In genomic region chr10:96479786-96480185, GRCm38 (mm10) we compare ENCODE assay signal across 12 mouse cellular contexts.
DNase-seq lines count a peak whose midpoint lies in the region; ATAC-seq lines count a peak whose summit lies in the region.
"Had no signal": no experiment of that assay in that cellular context is flagged by ENCODE, and none has a peak within 500 bp of the region (broad histone marks: within the 10 kb centered on the region; RNA-seq: fewer than 3 reads in every experiment).

No protein-coding gene starts in this region.

- 0 out of 2 replicates have a peak overlapping the region, but pooled peaks have one; percentile 2 for H3K4me2 ChIP-seq in heart, embryonic 15.5 days

- no peak for DNase-seq in heart, postnatal 4 days
- peak; percentile 5 to 13 for DNase-seq in right cerebral cortex, adult 2 months (ENCODE audit: low spot score in 2 of 2)
- no peak for DNase-seq in right cerebral cortex, postnatal 36 days (ENCODE audit: low spot score in 2 of 2)
- DNase-seq in limb, embryonic 10.5 days (ENCODE audit: low spot score): no peak
- DNase-seq in Muller cell, postnatal 12 days (ENCODE audit: inconsistent ontology term): no peak
- no peak for DNase-seq in heart, adult 8-10 months (ENCODE audit: low spot score)
- DNase-seq in heart, postnatal 25 days (ENCODE audit: low spot score): no peak
- DNase-seq: adrenal gland, postnatal 10 days; kidney, adult 18-20 months; thymus, adult 18-20 months had no signal

- no peak overlapping the region for H3K9ac ChIP-seq in heart, embryonic 15.5 days

- H3K36me3 ChIP-seq in heart, embryonic 15.5 days: no peaks in the 10 kb centered on the region
- no peaks in the 10 kb centered on the region for H3K36me3 ChIP-seq in limb, embryonic 10.5 days

- intact Hi-C loops in heart, postnatal 25 days (cut with DNase I): no loop called here

- H3K9me3 ChIP-seq in heart, embryonic 15.5 days (replicated peaks): no peaks in the 10 kb centered on the region
- H3K9me3 ChIP-seq in limb, embryonic 10.5 days (replicated peaks): no peaks in the 10 kb centered on the region

- 75% methylated on average over 8 of the region's 8 CpGs for WGBS in heart, embryonic 15.5 days
- 53% methylated on average over 8 of the region's 8 CpGs for WGBS in limb, embryonic 10.5 days

- H3K4me1 ChIP-seq in heart, embryonic 15.5 days (replicated peaks): no peaks in the 10 kb centered on the region
- H3K4me1 ChIP-seq in limb, embryonic 10.5 days: peaks cover 23% of the 10 kb centered on the region

- ATAC-seq in heart, embryonic 15.5 days (replicated peaks; ENCODE audit: insufficient number of reproducible peaks, insufficient read depth, low FRiP score, low read depth): no peak
- ATAC-seq: Patski had no signal

- no peaks in the 10 kb centered on the region for H3K27me3 ChIP-seq in heart, embryonic 15.5 days
- H3K27me3 ChIP-seq in limb, embryonic 10.5 days (ENCODE audit: low read depth, poor library complexity, severe bottlenecking): no peaks in the 10 kb centered on the region

- H3K4me3 ChIP-seq in heart, embryonic 15.5 days: no peak overlapping the region
- H3K4me3 ChIP-seq in limb, embryonic 10.5 days: no peak overlapping the region

- H3K27ac ChIP-seq in heart, embryonic 15.5 days: no peak overlapping the region
- peak overlapping the region; percentile 62 for H3K27ac ChIP-seq in limb, embryonic 10.5 days

Comparison
In these comparisons a context has a peak if more than half of its experiments do, and no peak if none do; other contexts are left out.
1. DNase-seq: peak in right cerebral cortex, adult 2 months (2 of 2); none in heart, postnatal 4 days (single experiment), right cerebral cortex, postnatal 36 days (0 of 2), limb, embryonic 10.5 days (single experiment), Muller cell, postnatal 12 days (single experiment), heart, adult 8-10 months (single experiment) and heart, postnatal 25 days (single experiment).